Mouse (Mus musculus): ENCODE results near the gene Epx.
A peak's percentile ranks its signal among the peaks of the same experiment; 100 is the strongest.

Gene Epx

DNA sequence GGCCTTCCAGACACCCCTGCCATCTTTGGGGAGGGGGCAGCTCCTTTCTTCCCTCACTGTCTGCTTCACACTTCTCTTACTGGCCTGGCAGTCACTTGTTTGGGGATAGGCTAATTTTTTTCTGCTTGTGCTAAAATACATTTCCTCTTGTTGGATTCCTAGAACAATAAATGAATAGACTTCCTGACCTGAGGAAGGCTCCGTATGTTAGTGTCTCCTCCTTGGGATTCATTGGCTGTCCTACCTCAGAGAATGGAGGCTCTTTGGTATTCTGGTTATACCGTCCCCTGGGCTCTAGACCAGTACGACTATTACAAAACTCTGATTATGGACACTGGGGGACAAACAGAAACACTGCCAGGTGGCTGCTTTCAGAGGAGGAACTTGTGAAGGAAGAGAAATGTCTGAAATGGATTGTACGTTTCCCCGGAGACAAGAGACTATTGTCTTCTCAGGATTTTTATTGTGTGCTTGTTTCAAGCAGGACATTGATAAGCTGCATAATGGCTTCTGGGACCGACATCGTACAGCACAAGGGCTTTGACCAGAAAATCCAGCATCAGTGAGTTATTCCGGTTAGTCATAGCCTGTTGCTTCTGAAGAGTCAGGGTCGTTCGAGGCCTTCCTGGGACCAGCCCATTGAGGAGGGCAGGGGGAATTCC lies 47.0 kb downstream of the Epx start, which contains the start of gene Lpo:
TSS of gene Lpo (minus strand) at position 51 of the 662 bp plus-strand sequence.
- DNase-seq = no peak

DNA sequence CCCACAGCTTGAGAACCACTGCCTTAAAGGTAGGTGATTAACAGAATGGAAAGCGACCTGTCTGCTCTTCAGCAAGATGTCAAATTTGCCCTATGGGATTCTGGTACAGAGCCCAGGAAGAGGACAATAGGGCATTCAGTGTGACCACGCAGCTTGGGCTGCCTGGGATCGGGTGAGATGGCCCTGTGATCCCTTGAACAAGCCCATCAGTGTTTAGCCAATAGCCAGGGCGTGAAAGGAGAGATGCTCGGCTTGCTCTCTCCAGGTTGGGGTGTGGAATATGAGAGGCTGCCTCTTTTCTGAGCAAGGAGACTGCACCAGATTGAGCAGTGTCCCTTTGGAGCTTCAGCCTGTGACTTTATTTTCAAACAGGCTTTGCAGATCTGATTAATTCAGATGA lies 53.8 kb downstream of the Epx start:
- DNase-seq = no peak

DNA sequence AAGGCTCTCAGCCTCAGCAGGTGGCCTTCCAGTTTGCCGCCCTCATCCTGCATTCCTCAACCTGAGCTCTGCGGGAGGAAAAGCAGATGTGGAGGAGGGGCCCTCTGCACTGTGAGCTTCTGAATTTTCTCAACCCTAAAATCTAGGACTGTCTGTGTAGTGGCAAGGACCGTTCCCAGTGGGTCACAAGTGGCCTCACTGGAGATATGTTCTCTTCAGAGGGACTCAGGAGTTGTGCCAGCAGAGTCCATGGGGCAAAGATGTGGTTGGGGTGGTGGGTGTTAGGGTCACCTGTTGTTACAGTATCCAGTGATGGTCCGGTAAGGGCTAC lies 57.9 kb downstream of the Epx start:
- DNase-seq = no peak

DNA sequence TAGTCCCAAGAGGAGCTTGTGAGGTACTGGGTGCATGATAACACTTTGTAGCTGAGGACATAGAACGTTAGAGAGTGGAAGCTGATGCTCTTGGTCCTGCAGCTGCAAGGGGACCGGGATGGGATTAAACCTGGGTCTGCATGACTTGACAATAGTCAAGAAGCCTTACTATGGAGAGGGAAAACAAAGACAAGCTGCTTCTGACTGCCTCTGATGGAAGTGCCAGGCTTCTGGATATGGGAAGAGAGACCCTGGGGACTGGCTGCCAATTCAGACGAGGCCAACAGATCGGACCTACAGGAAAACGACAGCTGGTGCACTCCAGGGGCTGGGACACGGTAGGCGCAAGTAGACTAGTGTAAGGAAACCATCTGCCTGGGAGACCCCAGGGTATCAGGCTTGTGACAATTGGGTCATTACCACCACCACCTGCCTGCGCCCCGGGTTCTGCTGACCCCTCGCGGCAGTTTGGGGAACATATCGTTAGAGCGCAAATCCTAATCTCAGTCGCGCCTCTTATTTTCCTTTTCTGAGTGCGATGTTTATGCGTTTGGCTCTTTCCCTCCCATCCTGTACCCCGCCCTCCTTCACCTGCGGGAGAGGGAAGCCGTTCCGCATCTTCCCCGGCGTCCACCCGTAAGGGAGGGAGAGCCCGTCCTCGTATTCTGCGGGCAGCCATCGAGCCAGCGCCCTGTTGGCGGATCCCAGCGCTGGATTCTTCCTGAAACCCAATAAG lies 58.5 kb downstream of the Epx start:
- peak; percentile 40 for DNase-seq

DNA sequence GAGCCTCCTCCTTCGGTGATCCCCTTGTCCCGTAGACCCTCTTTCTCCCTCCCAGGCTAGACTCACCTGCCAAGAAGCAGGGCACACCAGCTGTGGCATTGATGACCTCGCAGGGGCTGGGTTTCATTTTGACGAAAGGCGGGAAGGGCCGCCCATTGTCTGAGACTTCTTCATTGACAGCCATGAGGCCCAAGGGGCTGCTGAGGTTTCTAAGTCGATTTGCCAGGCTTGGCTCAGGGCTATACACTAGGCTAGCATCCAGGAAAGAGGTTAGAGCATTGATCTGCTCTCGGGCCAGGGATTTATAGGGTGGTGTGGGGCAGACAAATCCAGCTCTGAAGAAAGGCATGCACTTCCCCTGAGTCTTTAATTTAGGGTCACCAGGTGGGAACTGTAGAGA lies 60.5 kb downstream of the Epx start:
- DNase-seq = no peak
